Mouse (Mus musculus): ENCODE data around the gene Myom3.
A peak's percentile ranks its signal among the peaks of the same experiment; 100 is the strongest.
"Not testable (repeated sequence)": the region's sequence is repeated elsewhere in the genome, so short reads cannot be mapped to it uniquely, and the experiment has no call there.

Myom3 gene

DNA sequence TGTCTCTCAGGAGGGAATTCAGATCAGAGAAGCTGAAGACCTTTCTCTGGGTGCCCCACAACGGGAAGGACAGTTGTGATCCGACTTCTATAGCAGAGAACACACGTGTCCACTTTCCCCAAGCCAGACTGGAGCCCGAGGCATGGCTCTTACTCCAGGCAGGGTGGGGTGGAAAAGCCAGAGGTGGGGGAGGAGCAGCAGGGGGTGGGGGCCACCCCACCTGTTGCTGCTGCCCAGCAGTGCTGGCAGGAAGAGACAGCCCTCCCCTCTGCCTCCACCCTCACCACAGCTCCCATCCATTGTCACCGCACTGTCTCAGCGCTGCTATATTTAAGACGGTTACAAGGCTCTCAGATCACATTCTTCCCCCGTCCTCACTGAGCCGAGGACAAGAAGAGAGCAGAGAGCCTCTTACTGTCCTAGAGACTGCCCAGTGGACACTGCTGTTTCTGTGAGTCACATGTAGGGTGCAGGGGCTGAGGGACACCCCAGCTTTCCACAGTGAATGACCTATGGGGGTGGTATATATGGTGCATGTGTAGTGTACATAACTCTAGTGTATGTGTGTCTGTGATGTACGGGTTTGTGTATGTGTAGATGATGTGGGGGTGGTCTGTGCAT, at the start of gene Myom3:
Gene Myom3 (plus strand): TSS at position 360 of the 621 bp plus-strand sequence.
- DNase-seq = no peak

DNA sequence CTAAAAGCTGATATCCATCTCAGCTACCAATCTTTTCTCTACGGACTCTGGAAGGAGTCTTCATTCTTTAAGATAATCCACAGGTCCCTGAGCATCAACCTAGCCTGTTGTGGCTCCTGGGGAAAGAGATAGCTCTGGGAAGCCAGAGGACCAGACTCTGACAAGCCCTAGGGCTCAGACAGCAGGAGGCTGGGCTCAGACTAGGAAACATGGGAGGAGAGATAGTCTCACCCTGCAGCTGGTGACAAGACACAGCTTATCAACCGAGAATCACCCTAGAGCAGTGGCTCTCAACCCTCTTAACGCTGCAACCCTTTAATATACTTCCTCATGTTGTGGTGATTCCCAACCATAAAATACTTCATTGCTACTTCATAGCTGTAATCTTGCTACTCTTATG, 49.1 kb upstream of the Myom3 start:
- no peak for DNase-seq

DNA sequence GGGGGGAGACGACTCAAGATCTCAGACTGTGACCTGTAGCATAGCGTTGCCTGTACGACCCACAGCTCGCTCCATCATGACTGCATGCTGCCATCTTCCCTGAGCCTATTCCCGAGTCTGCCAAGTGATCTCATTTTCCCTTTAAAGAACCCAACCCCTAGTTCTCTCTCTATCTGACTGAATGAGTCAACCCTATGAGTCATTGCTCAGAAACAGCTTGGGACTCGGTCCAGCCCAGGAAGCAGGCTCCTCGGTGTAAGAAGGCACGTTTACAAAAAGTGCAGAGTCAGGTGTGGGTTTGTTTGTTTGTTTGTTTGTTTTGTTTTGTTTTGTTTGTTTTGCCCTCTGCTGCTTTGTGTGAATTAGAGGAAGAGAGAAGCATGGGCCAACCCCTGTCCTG, 44.7 kb upstream of the Myom3 start:
- no peak for DNase-seq

DNA sequence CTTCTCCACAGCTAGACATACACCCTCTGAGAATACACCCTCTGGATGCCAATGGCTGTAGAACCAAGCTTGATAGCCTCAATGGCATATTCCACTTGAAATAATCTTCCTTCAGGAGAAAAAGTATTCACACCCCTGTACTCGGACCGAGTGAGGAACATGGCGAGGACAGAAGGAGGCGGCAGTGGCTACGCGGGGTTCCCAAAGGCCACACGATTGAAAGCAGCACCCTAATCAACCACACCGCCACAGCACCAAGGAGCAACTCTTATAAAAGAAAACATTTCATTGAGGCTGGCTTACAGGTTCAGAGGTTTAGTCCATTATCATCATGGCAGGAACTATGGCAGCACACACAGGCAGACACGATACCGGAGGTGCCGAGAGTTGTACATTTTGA, 43.1 kb upstream of the Myom3 start:
- not testable (repeated sequence) for DNase-seq

DNA sequence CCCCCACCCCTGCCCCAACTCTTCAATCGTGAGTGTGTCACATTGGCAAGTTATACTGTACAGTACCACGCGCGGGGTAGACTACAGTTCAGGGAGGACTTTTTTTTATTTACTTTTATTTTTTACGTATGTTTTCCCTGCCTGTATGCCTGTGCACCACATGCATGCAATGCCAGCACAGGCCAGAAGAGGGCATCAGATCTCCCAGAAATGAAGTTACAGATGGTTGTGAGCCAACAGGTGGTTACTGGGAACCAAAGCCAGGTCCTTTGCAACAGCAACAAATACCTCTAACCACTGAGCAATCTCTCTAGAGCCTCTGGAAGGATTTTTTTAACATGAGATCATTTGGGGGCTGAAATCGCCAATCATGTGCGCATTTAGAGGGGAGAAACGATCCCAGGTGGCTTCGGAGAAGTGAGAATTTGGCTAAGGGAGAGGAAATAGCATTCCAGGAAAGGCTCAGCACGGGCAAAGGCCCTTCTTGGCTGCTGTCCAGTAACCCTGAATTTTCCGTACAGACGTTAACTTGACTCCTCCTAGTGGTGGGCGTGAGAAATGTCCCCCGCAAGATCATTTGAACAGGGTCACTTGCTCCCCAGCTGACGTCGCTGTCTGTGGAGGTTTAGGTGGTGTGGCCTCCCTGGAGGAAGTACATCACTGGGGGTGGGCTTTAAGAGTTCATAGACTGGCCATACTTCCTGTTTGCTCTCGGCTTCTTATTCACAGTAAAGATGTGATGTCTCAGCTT, 36.8 kb upstream of the Myom3 start:
- DNase-seq = no peak

DNA sequence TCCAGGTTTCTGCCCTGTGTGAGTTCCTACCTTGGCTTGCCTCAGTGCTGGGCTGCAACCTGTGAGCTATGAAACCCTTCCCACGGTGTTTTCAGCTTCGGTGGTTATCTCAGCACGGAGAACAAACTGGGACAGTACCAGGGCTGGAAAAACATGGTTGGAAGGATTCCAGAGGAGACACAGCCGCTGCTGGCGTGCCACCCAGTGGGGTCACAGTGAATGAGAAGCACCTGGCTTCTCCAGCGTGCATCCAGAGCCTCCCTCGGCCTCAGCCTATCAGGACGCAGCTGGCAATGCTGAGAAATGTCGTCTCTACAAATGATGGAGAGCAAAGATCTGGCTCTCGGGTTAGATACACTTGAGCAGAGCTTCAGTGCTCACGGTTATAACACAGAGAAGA, 33.1 kb upstream of the Myom3 start:
- no peak for DNase-seq

DNA sequence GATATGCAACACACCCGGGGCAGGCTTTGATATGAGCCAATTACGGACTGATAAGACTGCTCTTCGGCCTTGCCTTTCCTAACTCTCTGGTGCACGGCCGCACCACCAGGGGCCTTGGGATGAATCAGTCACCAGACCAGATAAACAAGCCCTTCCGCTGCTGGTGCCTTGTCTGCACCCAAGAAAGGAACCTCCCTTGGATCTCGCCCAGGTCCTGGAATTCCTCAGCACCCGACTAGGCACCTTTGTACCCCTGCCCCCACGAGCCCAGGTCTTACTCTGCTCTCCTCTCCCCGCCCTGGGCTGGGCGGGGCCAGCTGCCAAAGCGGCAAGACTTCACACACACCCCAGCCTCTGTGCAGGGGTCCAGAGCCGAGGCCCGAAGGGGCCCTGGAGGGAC, 31.7 kb upstream of the Myom3 start, which contains the start of gene Il22ra1:
Gene Il22ra1 (plus strand): TSS at position 356 of the 400 bp plus-strand sequence.
- DNase-seq = peak; percentile 88

DNA sequence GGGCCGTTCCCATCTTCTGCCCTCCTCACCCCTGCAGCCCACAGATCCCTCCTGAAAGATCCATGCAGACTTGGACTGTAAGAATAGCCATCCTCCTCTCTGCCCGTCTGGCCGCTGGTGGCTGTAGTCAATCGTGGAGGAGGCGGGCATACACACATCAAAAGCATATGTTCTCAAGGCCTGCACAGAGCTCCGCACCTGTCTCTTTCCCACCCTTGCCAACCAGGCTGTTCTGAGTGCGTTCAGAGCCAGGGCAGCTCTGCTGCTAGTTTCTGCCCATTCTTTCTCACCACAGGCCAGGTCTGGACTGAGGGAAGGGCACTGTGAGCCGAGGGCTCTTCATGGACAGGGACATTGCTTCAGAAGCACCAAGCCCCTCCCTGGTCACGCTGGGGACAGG, 29.3 kb upstream of the Myom3 start:
- DNase-seq = no peak

DNA sequence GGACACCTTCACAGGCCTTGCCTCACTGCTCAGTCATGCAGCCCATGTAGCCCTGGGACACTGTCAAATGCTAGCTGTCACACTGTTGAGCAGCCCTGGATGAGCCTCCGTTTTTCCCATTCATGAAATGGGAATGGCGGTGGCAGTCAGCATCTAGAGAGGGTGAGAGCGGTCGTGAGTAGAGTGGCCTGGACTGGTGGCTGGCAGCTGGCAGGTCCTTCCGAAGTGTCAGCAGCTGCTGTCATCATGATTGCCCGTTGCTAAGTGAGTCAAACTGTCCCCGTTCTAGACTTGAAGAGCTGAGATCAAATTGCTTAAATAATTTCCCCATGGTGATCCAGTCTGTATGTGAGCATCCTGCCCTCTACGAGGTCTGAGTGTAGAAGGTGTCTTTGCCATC, 28.6 kb upstream of the Myom3 start:
- no peak for DNase-seq

DNA sequence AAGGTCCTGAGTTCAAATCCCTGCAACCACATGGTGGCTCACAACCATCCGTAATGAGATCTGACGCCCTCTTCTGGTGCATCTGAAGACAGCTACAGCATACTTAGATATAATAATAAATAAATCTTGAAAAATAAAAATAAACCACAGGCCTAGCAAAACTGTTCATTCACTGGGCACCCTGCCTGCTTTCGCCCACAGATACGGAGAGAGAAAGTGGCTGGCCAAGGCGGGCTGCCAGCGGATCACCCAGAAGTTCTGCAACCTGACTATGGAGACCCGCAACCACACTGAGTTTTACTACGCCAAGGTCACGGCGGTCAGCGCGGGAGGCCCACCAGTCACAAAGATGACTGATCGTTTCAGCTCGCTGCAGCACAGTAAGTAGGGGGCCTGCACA, 25.6 kb upstream of the Myom3 start:
- no peak for DNase-seq

DNA sequence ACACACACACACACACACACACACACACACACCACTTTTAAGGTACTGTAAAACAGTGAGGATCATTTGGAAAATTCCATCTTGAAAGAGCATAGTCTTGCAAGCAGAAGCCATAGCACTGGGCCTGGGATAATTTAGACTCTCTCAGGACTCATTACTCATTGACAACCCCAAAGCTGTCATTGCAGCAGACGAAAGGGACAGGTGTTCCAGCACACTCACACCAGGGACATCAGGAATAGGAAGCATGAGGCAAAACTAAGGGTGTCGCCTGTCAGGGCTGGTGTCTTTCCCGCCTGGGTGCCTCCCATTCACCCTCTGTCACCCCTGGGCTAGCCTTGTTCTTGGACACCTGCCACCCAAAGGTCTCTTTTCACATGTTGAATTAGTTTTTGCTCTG, 22.6 kb upstream of the Myom3 start:
- DNase-seq = no peak

DNA sequence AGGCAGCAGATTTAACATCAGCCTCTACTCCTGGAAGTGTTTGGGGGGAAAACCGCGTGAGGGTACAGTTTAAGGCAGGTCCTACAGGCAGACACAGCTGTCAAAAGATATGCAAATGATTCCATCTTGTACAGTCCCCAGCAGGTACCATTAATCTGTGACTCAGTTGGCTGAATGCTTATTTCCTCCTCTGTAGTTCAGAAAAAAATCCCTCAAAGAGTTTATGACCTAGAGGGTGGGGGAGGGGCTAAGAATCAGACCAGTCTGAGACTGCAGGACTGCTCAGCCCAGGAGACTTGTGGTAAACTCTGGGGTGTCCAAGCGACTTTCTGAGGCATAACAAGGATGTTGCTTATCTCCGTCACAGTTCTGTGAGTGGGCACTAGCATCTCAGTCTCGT, 21.3 kb upstream of the Myom3 start:
- no peak for DNase-seq

DNA sequence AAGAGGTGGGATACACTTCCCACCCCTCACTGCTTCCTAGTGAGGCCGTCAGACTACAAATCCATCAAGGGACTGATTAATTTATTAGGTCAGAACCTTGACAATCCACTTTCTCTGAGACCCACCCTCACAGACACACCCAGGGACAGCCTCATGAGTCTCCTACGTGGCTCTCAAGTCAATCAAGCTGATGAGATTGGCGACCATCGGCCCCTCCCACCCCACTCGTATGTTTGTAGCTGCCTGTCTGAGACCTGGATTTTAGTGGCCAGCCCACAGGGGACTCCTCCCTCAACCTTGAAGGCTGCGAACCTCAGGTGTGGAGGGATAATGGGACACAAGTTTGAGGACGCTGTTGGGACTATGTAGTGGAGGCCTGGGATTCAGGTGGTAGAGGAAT, 20.4 kb upstream of the Myom3 start:
- DNase-seq = no peak

DNA sequence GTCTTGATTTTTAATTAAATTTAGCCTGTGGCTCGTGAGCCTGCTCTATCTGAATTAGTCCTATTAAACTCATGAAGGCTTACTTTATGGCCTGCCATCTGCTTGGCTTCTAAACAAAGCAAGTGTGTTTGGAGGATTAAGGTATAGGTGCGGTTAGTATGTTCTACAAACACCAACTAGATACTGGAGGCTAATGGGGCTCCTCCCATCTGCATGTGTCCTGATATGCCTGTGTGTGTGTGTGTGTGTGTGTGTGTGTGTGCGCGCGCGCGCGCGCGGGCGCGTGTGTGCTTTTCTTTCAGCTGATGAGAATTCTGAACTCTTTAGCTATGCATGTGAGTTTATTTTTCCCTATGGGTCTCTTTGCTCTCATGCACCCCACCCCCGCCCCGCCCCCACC, 19.8 kb upstream of the Myom3 start:
- no peak for DNase-seq

DNA sequence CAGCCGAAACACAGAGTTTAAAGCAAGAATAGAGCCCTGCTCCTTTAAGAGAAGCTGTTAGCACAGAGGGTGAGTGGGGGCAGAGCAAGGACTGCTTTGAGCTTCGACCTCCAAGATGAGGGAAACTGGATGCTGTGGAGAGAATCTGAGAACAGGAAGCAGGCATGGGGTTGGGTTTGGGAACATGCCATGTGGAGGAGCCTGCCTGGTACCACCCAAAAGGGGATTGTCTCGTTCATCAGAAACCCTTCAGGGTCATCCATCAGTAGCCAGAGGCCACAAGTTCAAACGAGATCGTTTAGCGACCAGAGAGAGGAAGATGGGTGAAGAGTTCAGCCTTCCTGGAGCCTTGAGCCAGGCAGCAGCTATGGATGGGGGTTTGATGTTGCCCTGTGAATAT, 16.0 kb upstream of the Myom3 start:
- DNase-seq = no peak

DNA sequence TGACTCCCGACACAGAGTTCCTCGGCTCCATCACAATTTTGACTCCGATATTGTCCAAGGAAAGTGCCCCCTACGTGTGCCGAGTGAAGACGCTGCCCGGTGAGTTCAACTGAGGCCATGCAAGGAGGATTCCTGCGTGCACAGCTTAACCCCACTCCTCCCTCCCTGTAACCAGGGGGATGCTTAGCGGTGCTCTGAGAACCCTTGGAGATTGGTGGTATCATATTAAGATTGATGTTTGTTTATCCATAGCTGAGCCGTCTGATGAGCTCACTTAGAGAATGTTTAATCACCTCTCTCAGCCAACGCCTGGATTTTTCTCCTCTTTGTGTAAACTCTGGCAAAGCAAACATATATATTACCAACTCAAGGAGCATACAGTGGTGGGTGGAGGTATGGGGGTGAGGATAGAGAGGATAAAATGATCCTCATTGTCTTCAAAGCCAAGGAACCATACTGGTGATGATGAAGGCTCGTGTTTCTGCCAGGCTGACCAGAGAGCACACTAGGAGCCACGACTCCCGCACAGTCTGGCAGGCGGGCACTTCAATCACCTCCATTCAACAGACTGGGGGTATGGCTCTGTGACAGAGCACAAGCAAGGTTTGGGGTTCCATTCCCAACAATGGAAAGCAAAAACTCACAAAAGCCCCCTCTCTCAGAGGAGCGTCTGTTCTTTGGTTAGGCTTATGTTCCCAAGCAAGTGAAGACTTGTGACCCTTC, 14.6 kb upstream of the Myom3 start:
- no peak for DNase-seq

DNA sequence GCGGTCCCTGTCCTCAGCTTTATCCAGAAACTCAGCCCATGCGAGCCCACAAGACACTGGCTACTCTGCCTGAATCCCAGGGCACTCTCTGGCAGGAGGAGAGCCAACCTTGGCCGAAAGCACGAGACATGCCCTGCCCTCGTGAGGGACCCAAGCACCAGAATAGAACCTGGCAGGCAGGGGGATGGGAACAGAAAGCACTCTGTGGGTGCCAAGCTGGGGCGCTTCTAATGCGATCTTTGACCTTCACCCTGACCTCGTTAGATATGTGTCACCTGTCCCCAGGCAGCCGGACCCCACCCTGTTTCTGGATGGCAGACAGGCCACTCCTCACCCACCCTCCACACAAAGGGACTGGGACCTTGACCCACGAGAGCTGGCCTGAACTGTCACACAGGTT, 13.9 kb upstream of the Myom3 start:
- no peak for DNase-seq

DNA sequence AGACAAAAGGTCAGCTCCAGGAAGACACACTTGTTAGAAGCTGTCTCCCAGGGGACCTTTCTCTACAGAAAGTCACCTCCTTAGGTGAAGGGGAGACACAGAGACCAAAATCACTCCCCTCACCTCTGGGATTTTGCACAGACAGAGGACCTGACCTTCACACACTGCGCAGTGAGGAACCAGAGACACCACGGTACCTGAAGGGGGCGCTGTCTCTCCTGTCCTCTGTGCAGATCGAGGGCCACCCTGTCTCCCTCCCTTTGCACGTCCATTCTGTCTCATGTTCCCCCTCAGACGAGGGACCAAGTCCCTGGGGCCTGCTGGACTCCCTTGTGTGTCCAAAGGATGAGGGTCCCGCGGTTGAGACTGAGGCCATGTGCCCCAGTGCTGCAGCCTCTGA, 8.6 kb upstream of the Myom3 start:
- no peak for DNase-seq

DNA sequence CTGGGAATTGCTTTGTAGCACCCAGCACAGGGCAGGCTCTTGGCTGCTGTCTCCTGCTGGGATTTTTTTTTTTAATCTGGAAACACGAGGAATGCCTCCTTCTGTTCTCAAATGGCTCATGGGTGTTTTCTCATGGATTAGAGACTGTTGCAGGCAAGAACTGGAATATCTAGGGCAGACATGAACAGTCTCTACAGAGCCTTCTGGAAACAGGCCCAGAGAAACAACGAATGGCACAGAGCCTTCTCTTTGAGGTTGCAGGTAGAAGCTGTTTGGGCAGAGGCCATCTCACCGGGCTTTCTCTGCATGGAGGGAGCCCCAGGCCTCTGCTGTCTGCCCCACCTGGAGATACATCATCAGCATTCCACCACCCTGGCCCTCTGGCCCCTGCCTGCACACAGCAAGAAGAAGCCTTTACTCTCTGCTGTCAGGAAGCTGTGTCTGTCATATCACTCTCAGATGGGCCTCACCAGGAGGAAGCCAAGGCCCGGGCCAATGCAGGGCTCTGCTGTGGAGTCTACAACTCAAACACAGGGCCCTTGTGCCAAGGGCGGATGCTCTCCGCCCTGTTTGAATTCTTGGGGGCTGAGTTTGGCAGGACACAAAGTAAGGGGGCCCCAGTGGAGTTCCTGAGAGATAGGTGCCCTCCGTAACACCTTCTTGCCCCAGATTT, 7.3 kb upstream of the Myom3 start:
- DNase-seq = no peak

DNA sequence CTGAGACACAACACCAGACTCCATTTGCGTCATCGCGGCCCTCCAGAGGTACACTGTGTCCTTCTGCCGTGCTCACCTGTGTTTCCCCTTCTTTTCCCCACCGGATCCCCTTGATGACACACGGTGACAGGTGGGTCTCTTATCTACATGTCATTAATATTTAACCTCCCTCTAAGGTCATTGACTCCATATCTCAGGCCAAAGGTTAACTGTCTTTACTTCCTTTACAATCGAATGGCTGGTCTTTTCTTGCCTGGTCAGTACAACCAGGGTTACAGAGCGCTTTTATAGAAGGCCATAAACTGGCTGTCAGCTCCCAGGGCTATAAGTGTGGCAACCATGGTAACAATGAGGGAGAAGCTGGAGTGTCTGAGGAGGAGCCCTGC, 6.7 kb upstream of the Myom3 start:
- DNase-seq = no peak

DNA sequence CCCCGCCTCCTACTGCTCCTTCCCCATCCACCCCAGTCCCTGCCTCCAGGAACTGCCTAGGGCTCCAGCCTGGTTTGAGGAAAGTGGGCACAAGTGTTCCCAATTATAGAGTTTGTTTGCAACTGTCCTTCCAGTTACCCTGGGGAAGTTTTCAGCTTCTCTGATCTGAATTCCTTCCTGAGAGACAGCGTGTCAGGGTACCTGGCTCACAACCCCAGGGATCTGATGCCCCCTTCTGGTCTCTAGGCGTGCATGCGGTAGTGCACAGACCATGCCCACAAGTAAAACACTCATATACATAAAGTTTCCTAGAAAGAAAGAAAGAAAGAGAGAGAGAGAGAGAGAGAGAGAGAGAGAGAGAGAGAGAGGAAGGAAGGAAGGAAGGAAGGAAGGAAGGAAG, 1.2 kb upstream of the Myom3 start:
- no peak for DNase-seq

DNA sequence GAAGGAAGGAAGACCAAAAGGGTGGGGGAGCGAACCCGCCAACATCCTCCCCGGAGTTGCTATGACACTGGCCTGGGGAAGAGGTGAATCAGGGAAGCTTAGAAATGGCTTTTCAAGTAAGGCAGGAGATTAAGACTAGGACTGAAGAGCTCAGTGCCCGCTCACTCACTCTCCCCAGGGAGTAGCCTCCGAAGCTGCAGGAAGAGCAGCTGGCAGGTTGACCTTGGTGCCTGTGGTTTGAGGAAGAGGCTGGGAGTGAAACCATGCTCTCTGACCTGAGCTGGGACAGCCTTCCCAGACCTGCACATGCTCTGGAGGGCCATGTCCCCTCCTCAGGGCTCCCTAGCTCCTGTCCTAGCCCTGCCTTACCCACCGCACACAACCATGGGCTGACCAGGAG, 690 bp upstream of the Myom3 start:
- no peak for DNase-seq

DNA sequence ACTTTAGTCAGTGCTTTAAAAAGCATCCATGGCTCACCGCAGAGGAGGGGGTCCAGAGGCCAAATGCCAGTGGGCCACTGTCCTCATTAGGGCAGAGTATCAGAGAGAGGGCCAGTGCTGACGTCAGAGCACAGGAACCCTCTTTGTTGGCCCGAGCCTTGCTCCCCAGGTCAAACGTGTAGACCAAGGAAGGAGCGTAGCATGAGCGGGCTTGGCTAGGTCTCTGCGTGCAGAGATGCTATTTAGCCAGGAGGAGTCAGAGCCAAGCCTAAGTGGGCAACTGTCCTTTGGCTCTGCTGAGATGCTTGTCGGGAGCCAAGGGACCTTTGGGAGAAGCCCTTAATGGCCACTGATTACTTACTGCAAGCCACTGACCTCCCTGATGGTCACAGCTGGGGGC, 1.5 kb downstream of the Myom3 start:
- no peak for DNase-seq

DNA sequence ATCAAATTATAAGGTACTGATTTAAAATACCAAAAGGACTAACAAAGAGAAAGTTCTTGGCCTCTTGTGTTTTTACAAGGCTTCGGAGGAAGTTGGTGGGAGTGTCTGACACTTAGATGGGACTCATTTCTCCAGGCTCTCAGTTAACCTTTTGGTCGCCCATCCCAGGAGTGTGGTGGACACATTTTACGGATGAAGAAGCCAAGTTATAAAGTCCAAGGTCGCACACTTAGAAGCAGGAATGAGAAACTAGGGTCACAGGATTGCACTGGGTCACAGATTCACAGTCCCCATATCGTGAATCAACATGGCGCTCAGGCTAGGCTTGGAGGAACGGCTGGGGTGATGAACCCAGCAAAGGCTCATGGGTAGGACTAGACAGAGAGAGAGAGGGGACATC, 2.1 kb downstream of the Myom3 start:
- peak; percentile 28 for DNase-seq

Data from kidney, postnatal 14 days (tissue).